Mouse (Mus musculus) fibroblast of lung, adult 2 months (primary cell): ENCODE results near the gene Dynlt1b.
A peak's percentile ranks its signal among the peaks of the same experiment; 100 is the strongest.
"Not testable (repeated sequence)": the region's sequence is repeated elsewhere in the genome, so short reads cannot be mapped to it uniquely, and the experiment has no call there.

ENCODE experiments used
- DNase-seq: peaks from one replicate; pipeline ENCODE4 v3.0.0-alpha.2; 2011; ENCODE audit warnings: low read depth

Dynlt1b gene

GRCm38 (mm10) chr17:6424294-6424980 lies 5.5 kb upstream of the Dynlt1b start:
- DNase-seq, result not testable (repeated sequence)

- not testable (repeated sequence) for DNase-seq
Measured at GRCm38 (mm10) chr17:6425325-6425724, 4.6 kb upstream of the Dynlt1b start.

- not testable (repeated sequence) for DNase-seq
Measured at GRCm38 (mm10) chr17:6426869-6427268, 3.0 kb upstream of the Dynlt1b start.

- peak; percentile 46 for DNase-seq
Measured at GRCm38 (mm10) chr17:6428926-6429325, 986 bp upstream of the Dynlt1b start.

GRCm38 (mm10) chr17:6430410-6431001 lies 594 bp downstream of the Dynlt1b start:
- not testable (repeated sequence) for DNase-seq

- DNase-seq, result not testable (repeated sequence)
Measured at GRCm38 (mm10) chr17:6432456-6432855, 2.5 kb downstream of the Dynlt1b start.

- not testable (repeated sequence) for DNase-seq
Measured at GRCm38 (mm10) chr17:6433691-6434090, 3.8 kb downstream of the Dynlt1b start.

GRCm38 (mm10) chr17:6438080-6438479 lies 8.2 kb downstream of the Dynlt1b start:
- not testable (repeated sequence) for DNase-seq

- not testable (repeated sequence) for DNase-seq
Measured at GRCm38 (mm10) chr17:6439913-6440312, 10.0 kb downstream of the Dynlt1b start.

- DNase-seq, result not testable (repeated sequence)
Measured at GRCm38 (mm10) chr17:6440493-6441077, 10.7 kb downstream of the Dynlt1b start.

GRCm38 (mm10) chr17:6441254-6441653 lies 11.3 kb downstream of the Dynlt1b start:
- not testable (repeated sequence) for DNase-seq

GRCm38 (mm10) chr17:6442513-6442912 lies 12.6 kb downstream of the Dynlt1b start:
- DNase-seq, result not testable (repeated sequence)

GRCm38 (mm10) chr17:6445794-6446587 lies 16.1 kb downstream of the Dynlt1b start:
- DNase-seq, result not testable (repeated sequence)

- not testable (repeated sequence) for DNase-seq
Measured at GRCm38 (mm10) chr17:6448293-6448692, 18.4 kb downstream of the Dynlt1b start.

- not testable (repeated sequence) for DNase-seq
Measured at GRCm38 (mm10) chr17:6449166-6449565, 19.3 kb downstream of the Dynlt1b start.

- DNase-seq, result not testable (repeated sequence)
Measured at GRCm38 (mm10) chr17:6451205-6451604, 21.3 kb downstream of the Dynlt1b start.

- not testable (repeated sequence) for DNase-seq
Measured at GRCm38 (mm10) chr17:6452689-6453088, 22.8 kb downstream of the Dynlt1b start.

GRCm38 (mm10) chr17:6454703-6455102 lies 24.8 kb downstream of the Dynlt1b start:
- DNase-seq, result not testable (repeated sequence)

GRCm38 (mm10) chr17:6455883-6456282 lies 26.0 kb downstream of the Dynlt1b start:
- DNase-seq, result not testable (repeated sequence)

GRCm38 (mm10) chr17:6456614-6457402 lies 26.9 kb downstream of the Dynlt1b start:
- DNase-seq, result not testable (repeated sequence)

GRCm38 (mm10) chr17:6461083-6461595 lies 31.2 kb downstream of the Dynlt1b start:
- not testable (repeated sequence) for DNase-seq
